Mouse (Mus musculus) bone marrow, adult 2 months (tissue): ENCODE data around the gene Ctnna2. TPM values are rescaled to one million over a fixed set of nuclear protein-coding genes. Genes with fewer than 3 reads are reported as not detected.

ENCODE experiments used
- H3K27ac ChIP-seq: fragments of 200-500 bp; 2 replicates; pipeline ENCODE4 v1.5.1; 2012; ENCODE audit warnings: low read depth, mild to moderate bottlenecking, control low read depth, inconsistent platforms, low read length; ENCODE audit not compliant: control insufficient read depth, poor library complexity, insufficient read depth
- H3K4me1 ChIP-seq: fragments of 200-500 bp; 2 replicates; pipeline ENCODE4 v1.6.1; 2011; ENCODE audit warnings: low read length; ENCODE audit not compliant: control insufficient read depth, insufficient read depth
- H3K4me3 ChIP-seq: fragments of 200-500 bp; replicated peaks from 2 replicates; pipeline ENCODE3; 2011; ENCODE audit warnings: mild to moderate bottlenecking, low read depth, low read length, control low read depth; ENCODE audit not compliant: control insufficient read depth
- CTCF ChIP-seq: fragments of 200-500 bp; IDR thresholded peaks from 2 replicates; pipeline ENCODE4 v1.5.1; 2011; ENCODE audit warnings: low read length, control low read depth; ENCODE audit not compliant: control insufficient read depth, insufficient read depth
- POLR2A ChIP-seq: fragments of 200-500 bp; IDR thresholded peaks from 2 replicates; pipeline ENCODE4 v1.6.1; 2011; ENCODE audit warnings: low read depth, mild to moderate bottlenecking, control low read depth, low read length, borderline replicate concordance; ENCODE audit not compliant: control insufficient read depth
- WGBS: fragments of 180-500 bp; shearing (Covaris S2); methylation state at CpG from one replicate; pipeline ENCODE4 v1.1.7; 2018; 5-methylcytosine and 5-hydroxymethylcytosine counted together
- polyA plus RNA-seq: library from polyadenylated mRNA; stranded (reverse); fragments of >200 nt; gene quantifications from 2 replicates; pipeline ENCODE4 v1.2.4, GENCODE M21; 2011; ENCODE audit warnings: low replicate concordance; ENCODE audit not compliant: missing spikeins, insufficient read depth, insufficient read length

Gene Ctnna2
- polyA plus RNA-seq, 1 experiment, result not detected

DNA sequence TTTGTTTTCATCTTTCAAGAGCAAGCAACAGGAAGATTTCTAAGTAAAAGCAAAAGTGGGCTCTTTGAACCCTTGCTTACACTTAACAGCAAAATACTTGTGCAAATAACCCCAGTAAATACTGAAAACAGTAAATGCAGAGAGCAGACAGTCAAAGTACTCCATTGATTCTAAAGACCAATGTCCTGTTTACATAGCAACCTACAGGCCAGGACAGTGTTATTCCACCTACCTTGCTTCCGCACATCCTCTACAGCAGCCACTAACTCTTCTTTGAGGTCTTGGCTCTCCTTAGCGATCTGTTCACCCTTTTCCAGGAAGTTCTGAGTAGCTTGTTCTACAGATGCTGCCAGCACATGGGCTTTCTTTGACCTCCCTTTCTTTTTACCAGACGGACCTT is 221.3 kb downstream of the Ctnna2 start:
- no peak for TF ChIP-seq CTCF
- no peak for TF ChIP-seq POLR2A
- Histone ChIP-seq H3K4me3 (no peak overlapping the region), H3K27ac (no peak overlapping the region), H3K4me1 (no peaks in the 10 kb centered on the region)
- 68% methylated on average over 3 of the region's 3 CpGs for WGBS

DNA sequence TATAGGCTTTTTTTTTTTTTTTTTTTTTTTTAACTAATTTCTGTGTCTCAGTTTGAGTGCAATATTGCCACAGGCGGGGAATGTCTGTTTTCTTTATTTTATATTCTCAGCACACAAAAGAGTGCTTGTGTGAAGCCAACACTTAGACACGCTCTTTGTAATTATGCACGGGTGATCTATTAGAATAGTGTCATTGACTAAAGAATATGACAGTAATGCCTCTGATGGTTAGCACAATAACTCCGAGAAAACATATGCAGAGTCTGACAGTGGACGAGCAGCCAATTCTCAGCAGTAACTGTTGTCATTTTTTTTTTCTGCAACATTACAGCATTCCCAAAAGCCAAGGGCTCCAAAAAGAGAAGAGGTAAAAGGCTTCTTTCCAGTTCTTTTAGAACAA is 234.1 kb downstream of the Ctnna2 start:
- H3K27ac ChIP-seq, result no peak overlapping the region
- no peak overlapping the region for H3K4me3 ChIP-seq
- TF ChIP-seq CTCF (no peak), POLR2A (no peak)
- 81% methylated on average over 5 of the region's 5 CpGs for WGBS
- H3K4me1 ChIP-seq, result no peaks in the 10 kb centered on the region

- TF ChIP-seq POLR2A (no peak), CTCF (no peak)
- H3K4me3 ChIP-seq, result no peak overlapping the region
- H3K27ac ChIP-seq, result no peak overlapping the region
- H3K4me1 ChIP-seq, result no peaks in the 10 kb centered on the region
These were observed 235.8 kb downstream of the Ctnna2 start for GRCm38 (mm10) chr6:77743651-77744050.

DNA sequence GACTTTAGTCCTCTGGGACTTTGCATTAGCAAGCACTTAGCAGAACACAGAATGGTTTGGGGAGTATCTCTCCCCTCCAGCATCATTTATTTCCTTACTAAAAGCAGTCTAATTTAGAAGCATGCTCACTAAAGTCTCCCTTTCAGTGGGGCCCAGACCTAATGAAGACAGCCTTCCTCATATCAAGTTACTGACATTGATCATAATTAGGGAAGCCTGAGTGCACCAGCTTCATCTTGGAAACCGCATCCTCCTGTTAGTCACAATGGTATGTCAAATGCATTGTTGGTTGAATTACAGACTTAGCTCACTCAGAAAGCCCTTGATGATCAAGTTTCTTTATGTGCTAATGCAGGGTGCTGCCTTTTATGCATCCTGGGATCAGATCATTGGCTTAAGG is 236.5 kb downstream of the Ctnna2 start:
- WGBS, result 43% methylated on average over 1 of the region's 1 CpGs
- Histone ChIP-seq H3K4me1 (no peaks in the 10 kb centered on the region), H3K27ac (no peak overlapping the region), H3K4me3 (no peak overlapping the region)
- TF ChIP-seq CTCF, result no peak
- no peak for TF ChIP-seq POLR2A

DNA sequence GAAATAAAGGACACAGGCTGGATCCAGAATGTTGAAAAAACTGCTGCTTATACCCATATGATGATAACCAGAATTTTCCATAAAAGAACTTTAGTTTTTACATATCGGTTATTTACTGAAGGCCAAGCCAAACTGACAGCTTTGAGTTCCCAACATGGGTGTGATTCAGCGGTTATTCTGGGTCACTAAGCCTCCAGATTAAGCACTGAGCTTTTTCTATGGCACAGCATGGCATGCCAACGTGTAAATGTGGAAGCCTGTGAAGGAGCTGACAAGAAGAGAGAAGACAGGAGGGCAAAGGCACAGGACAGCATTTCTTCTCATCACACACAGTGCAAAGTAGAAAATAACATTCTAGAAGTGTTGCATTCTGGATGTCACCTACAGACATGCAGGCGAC is 240.9 kb downstream of the Ctnna2 start:
- no peaks in the 10 kb centered on the region for H3K4me1 ChIP-seq
- 69% methylated on average over 4 of the region's 4 CpGs for WGBS
- H3K27ac ChIP-seq, result no peak overlapping the region
- H3K4me3 ChIP-seq, result no peak overlapping the region
- no peak for TF ChIP-seq POLR2A
- TF ChIP-seq CTCF, result no peak

DNA sequence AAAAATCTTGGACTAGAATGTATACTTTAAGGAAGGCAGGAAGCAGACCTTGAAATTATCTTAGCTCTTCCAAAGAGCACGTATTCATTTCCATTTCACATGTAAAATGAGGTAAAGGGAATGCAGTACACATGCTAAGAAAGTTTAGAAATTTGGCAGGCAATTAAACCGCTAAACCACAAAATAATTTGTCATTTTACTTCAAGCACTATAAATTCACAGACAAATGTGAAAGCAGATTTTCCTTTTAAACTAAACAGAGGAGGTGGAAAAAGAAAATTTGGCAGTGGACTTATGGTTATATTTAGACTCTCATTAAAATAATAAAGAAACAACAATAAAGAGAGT is 254.6 kb downstream of the Ctnna2 start:
- no peak for TF ChIP-seq CTCF
- no peak for TF ChIP-seq POLR2A
- H3K4me1 ChIP-seq, result no peaks in the 10 kb centered on the region
- no peak overlapping the region for H3K27ac ChIP-seq
- no peak overlapping the region for H3K4me3 ChIP-seq
- WGBS, result 67% methylated on average over 2 of the region's 2 CpGs

DNA sequence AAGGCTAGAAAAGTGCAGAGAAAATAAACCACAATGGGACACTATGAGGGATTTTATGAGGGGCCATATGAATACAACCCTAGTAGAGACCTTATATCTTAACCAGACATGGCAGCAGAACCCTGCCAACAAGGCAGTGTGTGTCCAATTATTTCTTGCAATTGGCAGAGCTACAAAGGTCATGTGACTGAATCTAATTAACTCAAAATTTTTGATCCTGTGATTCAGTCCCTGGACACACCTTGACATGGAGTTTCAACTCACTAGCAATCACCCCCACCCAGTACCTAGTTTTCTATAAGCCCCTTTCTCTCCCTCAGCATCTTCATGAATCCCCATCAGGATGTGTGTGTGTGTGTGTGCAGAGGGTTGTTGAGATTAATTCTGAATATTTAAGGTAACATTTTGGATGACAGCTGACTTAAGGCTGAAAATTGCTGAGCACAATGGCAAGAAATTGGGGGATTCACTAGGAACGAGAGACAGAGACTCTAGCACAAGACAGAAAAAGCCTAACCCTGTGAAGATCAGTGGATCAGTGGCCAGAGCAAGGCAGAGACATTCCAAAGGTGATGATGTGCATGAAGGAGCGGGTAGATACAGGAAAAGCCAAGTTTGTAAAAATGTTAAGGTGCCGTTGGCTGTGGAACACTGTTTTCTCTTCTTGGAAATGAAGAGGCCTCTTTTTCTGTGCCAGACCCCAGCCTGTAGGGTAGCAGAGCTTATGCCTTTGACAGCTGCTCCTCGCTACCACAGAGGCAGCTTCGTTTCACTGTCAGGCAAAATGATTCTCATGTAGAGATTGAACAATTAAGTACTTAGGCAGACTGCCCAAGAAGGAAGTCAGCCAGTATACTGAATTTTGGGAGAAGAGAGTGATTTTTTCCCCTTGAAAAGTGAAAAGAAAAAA is 255.2 kb downstream of the Ctnna2 start:
- H3K27ac ChIP-seq, result no peak overlapping the region
- H3K4me3 ChIP-seq, result no peak overlapping the region
- TF ChIP-seq POLR2A, result no peak
- TF ChIP-seq CTCF, result no peak
- WGBS, result 56% methylated on average over 5 of the region's 5 CpGs
- H3K4me1 ChIP-seq, result no peaks in the 10 kb centered on the region

- no peak overlapping the region for H3K4me3 ChIP-seq
- H3K4me1 ChIP-seq, result no peaks in the 10 kb centered on the region
- H3K27ac ChIP-seq, result no peak overlapping the region
- TF ChIP-seq POLR2A (no peak), CTCF (no peak)
These were observed 285.4 kb downstream of the Ctnna2 start for GRCm38 (mm10) chr6:77694093-77694492.

- Histone ChIP-seq H3K4me3 (no peak overlapping the region), H3K4me1 (no peaks in the 10 kb centered on the region), H3K27ac (no peak overlapping the region)
- no peak for TF ChIP-seq POLR2A
- no peak for TF ChIP-seq CTCF
- WGBS, result 70% methylated on average over 1 of the region's 1 CpGs
These were observed 292.3 kb downstream of the Ctnna2 start for GRCm38 (mm10) chr6:77687173-77687572.

GRCm38 (mm10) chr6:77650127-77650526 is 329.4 kb downstream of the Ctnna2 start:
- TF ChIP-seq POLR2A (no peak), CTCF (no peak)
- no peaks in the 10 kb centered on the region for H3K4me1 ChIP-seq
- 14% methylated on average over 6 of the region's 6 CpGs for WGBS
- no peak overlapping the region for H3K4me3 ChIP-seq
- H3K27ac ChIP-seq, result no peak overlapping the region
